Mouse (Mus musculus): ENCODE data around the gene Themis.

GRCm38 (mm10) chr10:28723266-28723665 lies 55.1 kb downstream of the Themis start:
- TF ChIP-seq EP300 (IDR thresholded peaks at IDR 0.05; ENCODE audit: low read depth in 1 of 2, low read length in 2 of 2) (no peak), CTCF (IDR thresholded peaks at IDR 0.05 in 2 of 3, conservative IDR thresholded peaks at IDR 0.05 in 1 of 3; ENCODE audit: control insufficient read depth in 1 of 3, insufficient read depth in 1 of 3, low read depth in 2 of 3, low read length in 3 of 3, poor library complexity in 1 of 3, severe bottlenecking in 1 of 3) (no peak), POLR2AphosphoS5 (IDR thresholded peaks at IDR 0.05; ENCODE audit: borderline replicate concordance, low read depth, low read length) (no peak), POLR2A (IDR thresholded peaks at IDR 0.05; ENCODE audit: control insufficient read depth in 1 of 2, insufficient read depth in 1 of 2, low read depth in 1 of 2, low read length in 2 of 2, poor library complexity in 1 of 2) (no peak), TAL1 (IDR thresholded peaks at IDR 0.05; ENCODE audit: low read length) (no peak), CHD1 (IDR thresholded peaks at IDR 0.05; ENCODE audit: low read depth, low read length) (no peak), KAT2A (conservative IDR thresholded peaks at IDR 0.05; ENCODE audit: low read depth, low read length) (no peak), UBTF (IDR thresholded peaks at IDR 0.05; ENCODE audit: borderline replicate concordance, insufficient read depth, low read depth, low read length) (no peak), MAZ (IDR thresholded peaks at IDR 0.05; ENCODE audit: low read depth, low read length) (no peak), BHLHE40 (IDR thresholded peaks at IDR 0.05; ENCODE audit: borderline replicate concordance, low read depth, low read length) (no peak), MAFK (IDR thresholded peaks at IDR 0.05; ENCODE audit: borderline replicate concordance, low read depth, low read length) (no peak)

All from MEL (cell line).